Mouse (Mus musculus): ENCODE data around the gene Trip6.

Gene Trip6

DNA sequence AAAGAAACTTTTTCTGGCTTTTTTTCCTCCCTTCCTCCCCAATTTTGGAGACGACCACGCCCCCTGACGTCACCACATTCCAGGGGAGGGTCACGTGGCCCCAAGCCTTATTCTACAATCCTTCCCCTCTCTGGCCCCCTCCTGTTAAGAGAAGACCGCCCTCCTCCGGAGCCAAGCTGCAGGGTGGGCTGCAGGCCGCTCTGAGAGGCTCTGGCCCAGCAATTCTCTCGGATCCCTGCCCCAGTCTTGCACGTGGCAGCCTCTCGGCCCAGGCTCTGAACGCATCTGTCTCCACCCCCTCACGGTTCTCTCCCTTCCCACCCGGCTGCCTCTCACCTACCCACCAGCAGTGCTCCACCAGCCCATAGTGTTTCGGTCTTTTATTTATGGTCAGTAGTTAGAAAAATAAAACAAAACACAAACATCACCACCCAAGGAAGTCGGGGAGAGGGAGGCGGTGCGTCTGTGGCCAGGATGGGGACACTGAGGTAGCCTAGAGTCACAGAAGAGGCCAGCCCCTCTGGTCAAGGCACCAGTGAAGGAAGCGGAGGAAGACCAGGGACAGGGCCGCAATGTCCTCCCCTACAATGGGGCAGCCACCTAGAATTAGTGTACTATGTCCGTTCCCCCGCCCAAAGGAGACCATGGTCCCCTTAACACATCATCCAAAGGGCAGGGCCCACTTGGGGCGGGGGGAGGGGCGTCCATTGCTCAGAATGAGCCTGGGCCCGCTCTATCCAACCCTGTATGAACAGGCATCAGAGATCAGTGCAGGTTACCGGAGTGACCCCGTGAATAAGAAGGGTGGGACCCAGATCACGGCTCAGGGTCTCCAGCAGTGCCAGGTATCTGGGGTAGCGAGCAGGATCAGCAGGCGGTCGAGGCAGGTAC lies at the start of gene Trip6:
TSS of gene Trip6 (minus strand) at position 212 of the 891 bp plus-strand sequence.
- peak; percentile 99 for DNase-seq (ENCODE audit: low read depth)

DNA sequence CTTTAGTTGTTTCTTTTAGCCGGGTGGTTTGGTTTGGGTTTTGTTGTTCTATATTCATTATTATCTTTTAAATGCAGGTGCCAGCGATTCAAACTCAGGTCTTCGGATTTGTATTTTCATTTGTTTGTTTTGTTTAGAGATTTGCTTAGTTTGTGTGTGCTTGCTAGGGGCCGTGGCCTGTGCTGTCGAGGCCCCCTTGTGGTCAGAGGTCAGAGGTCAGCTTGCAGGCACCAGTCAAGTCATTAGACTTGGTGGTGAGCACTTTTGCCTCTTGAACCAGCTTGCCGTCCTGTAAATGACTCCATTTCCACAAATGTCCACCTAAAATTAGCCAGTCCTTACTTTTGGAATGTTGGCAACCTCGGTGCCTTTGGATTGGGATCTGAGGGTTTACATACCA lies 44.2 kb upstream of the Trip6 start:
- DNase-seq (ENCODE audit: low read depth) = no peak

DNA sequence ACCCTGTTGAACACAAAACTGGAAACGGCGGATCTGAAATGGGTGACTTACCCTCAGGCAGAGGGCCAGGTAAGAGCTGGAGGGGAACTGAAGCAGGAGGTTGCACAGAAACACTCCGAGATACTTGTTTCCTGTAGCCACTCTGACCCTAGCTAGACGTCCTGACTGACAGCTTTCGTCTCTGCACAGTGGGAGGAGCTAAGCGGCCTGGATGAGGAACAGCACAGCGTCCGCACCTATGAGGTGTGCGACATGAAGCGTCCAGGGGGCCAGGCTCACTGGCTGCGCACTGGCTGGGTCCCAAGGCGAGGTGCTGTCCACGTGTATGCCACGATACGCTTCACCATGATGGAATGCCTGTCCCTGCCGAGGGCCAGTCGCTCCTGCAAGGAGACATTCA lies 39.9 kb upstream of the Trip6 start:
- DNase-seq (ENCODE audit: low read depth) = no peak

DNA sequence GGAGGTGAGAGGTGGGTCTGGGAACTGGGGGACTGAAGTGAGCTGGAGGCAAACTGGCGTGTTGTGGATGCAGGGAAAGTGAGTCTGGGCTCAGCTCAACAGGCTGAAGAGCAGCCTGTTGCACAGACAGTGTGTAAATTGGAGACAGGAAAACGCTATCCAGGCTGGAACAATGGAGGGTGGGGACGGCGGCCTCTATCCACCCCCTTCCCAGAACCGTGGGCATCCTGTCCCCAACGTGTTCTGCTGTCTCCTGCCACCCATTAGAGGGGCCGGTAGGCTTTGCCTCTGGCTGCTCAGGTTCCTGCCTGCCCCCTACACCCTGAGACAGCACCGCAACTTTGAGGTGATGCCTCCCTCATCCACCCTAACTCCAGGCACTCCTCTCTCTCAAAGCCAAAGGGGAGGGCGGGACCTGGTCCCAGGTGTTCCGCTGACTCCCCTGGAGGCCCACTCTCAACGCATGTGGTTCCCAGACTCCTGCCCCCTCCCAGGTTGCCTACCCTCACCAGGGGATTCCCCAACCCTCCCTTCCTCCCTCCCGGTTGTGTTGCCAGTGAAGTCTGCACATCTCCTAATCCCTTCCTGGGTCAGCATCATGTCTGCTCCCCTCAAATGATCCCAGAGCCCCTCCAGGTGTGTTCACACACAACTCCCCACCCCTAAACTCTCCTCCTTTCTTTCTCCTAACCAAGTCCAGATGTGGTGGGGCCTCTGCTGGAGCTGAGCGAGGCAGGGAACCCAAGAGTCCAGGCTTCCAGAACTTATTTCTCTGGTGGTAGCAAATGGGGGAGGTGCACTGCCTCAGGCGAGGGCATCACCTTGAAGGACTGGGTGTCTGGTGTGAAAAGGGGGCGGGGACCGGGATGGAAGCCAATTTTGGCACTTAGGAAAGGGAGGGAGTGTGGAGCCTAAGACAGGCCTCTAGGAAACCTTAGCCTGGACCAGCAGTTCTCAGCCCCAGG lies 38.1 kb upstream of the Trip6 start:
- peak; percentile 52 for DNase-seq (ENCODE audit: low read depth)

DNA sequence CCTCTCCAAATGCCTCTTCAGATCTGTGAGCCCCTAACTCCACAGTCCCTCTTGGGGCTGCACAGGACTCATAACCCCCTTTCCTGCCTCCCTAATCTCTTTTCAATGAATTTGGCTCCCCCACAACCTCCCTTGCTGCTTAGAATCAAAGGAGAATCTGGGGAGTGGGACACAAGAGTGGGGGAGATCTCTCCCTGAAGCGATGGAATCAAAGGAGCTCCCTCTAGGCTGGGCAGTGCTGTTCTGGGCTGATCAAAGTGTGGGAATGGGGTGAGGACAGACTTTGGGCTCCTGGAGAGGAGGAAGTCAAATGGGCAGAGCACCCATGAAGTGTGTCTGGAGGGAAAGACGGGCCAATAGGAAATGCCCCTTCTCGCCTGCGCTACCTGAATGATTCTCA lies 37.2 kb upstream of the Trip6 start:
- DNase-seq (ENCODE audit: low read depth) = peak; percentile 25

DNA sequence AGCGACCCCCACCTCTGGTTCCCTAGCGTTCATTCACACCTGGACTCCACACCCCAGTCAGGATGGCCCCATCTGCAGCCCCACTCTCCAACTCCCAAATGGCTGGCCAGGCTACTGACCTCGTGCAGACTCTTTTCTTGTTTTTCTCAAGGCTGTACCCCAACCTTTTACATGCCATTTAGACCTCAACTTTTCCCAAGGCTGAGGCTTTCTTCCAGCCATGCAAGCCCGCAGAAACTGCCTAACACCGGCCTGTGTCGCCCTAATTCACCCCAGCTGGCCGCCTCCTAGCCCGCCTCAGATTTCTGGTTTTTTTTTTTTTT lies 36.8 kb upstream of the Trip6 start:
- peak; percentile 49 for DNase-seq (ENCODE audit: low read depth)

DNA sequence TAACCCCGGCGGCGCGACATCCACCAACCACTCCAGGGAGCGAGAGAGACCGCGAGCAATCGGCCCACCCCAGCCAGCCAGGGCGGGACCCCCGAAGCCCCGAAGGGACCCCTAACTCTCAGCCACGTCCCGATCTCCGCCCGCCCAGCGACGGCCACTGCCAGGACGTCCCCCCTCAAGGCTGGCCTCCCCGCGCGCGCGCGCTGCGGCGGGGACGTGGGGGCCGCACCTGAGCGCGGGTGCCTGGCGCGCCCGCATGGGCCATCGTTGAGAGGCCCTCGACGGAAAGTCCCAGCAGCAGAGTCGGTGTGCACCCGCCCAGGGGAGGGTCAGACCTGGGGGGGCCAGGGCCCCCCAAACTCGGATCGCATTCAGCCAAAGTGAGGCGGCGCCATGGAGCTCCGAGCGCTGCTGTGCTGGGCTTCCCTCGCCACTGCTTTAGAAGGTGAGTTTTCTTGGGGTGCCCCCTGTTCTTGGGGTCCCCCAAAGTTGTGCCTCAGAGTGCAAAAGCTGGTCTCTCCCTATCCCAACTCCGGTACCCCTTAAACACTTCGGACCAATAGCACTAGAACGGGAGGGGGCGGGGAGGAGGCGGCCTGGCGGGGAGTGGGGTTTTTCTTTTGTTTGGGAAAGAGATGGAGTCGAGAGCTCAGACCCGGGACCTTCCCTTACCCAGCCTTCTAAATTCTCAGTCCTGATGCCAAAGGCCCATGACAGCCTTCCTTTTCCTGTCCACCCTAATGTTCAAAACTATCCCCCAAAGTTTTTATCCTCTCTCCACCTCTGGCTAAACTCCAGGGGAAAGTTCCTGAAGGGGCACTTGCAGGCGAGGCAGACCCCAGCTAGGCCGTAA lies 36.2 kb upstream of the Trip6 start:
- peak; percentile 64 for DNase-seq (ENCODE audit: low read depth)

DNA sequence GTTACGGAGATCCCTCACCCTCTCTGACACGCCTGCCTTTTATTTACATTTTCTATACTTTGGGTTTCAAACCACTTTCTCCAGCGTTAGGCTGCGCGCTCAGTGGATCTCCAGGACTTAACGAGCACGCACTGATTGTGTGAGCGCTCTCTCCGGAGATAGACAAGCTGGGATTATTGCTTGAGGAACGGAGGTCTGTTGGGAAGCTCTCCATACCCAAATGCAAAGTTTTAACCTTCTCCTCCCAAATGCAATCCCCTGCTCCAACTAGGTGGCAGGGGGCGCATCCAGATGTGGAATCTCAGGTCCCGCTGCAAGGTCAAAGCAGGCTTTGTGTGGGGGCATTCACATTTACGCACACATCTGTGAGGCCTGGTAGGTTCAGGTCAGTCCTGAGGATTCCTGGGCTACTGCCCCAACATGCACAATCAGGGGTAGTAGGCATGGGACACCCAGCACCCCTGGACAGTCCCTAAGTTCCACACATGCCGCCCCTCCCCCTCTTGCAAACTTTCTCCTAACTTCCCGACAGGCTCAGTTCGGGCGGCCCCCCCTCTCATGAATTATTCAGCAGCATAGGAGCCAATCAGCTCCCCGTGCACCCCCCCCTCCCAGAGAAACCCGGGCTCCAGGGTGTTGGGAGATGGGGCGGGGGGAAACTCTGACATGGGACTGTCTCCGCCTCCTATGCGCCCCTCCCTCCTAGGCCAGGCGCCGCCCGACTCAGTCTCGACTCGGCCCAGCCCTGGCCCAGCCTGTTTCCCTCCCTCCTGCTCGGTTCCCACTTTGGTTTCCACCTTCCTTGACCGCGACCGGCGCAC lies 35.4 kb upstream of the Trip6 start, which contains the start of gene Ephb4:
TSS of gene Ephb4 (plus strand) at position 726 of the 821 bp plus-strand sequence.
- peak; percentile 97 for DNase-seq (ENCODE audit: low read depth)

DNA sequence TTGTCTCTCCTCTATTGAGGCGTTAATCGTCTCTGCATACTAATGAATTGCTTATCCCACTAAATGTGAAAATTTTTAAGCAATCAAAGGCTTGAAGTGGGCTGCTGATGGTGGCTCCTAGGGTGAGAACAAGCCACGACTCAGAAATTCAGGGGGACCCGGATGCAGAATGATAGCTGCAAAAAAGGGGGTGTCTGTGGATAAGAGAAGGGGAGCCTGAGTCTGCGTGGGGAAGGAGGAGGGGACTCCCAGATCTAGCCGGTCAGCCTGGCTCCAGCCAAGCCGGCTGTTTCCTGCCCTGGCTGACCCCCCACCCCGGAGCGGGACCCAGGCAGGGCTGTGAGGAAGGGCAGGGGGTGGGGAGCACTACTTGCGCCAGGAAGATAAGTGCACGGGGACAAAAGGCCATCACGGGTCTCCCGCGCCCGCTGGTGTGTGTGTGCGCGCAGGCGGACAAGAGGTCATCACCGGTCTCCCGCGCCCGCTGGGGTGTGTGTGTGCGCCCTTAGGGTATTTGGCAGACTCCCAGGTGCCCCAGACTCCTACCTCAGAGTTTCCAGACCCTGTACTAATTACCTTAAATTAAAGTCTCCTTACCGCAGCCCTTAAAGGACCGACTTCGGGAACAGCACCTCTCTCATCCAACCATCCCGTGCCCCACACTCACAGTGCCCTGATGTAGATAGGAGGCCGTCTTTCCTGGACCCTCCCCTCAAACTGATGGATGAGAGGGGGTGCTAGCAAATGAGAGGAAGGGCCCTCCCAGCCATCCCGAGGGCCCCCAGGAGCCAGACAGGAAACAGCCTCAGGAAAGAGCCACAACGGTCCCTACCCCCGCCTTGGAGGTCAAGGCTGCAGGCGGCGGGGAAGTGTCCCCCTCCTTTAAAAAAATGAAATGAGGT lies 34.5 kb upstream of the Trip6 start:
- no peak for DNase-seq (ENCODE audit: low read depth)

DNA sequence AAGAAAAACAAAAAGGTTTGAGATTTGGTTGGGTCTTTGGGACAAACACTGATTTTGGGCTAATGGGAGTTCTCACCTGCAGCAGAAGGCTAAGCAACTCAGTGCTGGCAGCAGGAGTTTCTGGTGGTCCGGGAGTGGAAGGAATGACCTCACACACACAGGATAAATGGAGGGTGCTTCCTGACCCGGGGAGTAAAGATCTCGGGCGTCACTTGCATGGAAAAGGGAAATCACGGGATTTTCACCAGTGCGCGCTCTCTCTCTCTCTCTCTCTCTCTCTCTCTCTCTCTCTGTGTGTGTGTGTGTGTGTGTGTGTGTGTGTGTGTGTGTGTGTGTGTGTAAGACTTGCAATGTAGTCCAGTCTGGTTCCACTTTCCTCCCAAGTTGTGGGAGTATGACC lies 33.7 kb upstream of the Trip6 start:
- no peak for DNase-seq (ENCODE audit: low read depth)

DNA sequence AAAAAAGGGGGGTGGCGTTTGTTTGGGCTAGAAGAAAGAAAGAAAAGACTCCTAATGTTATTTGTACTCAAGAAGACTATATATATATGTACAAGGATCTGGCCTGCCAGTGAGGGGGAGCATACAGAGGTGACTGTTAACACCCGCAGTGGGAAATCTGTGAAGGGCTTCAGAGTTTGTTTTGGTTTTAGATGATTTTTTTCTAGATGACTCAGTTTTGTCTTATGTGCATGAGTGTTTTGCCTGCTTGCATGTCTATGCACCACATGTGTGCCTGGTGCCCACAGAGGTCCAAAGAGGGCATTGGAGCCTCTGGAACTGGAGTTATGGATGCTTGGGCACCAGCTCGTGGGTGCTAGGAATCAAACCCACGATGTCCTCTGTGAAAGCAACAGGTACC lies 32.8 kb upstream of the Trip6 start:
- peak; percentile 52 for DNase-seq (ENCODE audit: low read depth)

DNA sequence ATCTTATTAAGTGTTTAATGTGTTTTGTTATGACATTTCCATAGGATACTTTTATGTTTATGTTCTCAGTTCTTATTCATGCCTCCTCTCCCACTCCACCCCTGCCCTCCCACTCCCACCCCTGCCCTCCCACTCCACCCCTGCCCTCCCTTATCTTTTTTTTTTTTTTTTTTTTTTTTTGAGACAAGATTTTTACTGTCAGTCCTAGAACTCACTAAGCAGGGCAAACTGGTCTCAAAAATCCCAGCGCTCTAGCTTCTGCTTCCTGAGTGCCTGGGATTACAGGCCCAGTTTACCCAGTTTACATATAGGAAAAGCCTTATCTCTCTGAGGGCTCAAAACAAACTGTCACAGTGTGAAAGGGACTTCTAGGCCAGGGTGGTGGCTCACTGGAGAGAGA lies 32.2 kb upstream of the Trip6 start:
- DNase-seq (ENCODE audit: low read depth) = no peak

DNA sequence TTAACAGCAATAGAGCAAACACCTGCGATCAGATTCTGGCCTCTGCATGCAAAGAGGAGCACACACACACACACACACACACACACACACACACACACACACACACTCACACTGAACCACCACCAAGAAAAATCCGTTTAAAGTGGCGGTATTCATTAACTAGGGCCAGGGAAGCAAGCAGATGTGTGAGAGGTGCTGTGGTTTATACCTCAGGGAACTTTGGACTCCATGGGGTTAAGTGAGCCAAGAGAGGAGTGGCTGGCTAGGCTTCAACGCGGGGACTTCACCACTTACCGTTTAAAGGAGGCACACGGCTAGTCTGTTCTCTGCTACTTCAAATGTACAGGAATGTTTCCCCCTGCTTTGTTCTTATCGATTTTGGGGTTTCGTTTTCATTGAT lies 31.6 kb upstream of the Trip6 start:
- DNase-seq (ENCODE audit: low read depth) = peak; percentile 38

DNA sequence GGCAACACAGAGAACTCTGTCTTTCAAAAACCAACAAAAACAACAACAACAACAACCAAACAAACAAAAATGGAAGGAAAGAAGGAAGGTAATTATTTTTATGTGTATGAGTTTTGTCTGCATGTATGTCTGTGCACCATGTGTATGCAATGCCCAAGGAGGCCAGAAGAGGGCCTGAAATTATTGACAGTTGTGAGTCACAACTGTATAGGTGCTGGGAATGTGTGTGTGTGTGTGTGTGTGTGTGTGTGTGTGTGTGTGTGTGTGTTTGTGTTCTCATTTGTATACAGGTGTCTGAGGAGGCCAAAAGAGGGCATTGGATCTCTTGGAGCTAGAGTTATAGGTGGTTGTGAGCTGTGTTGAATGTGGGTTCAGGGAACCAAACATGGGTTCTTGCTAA lies 29.7 kb upstream of the Trip6 start:
- no peak for DNase-seq (ENCODE audit: low read depth)

DNA sequence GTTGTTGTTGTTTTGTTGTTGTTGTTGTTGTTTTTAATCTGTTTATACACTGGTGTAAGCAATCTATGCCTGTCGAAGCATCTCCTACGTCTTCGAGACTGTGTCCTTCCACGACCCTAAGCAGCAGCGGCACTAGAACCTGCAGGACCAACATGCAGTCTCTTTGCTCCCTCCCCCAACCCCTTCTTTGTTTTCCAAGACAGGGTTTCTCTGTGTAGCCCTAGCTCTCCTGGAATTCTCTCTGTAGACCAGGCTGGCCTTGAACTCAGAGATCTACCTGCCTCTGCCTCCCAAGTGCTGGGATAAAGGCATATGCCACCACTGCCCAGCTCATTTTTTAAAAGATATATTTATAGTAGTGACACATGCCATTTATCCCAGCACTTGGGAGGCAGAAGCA lies 29.2 kb upstream of the Trip6 start:
- no peak for DNase-seq (ENCODE audit: low read depth)

DNA sequence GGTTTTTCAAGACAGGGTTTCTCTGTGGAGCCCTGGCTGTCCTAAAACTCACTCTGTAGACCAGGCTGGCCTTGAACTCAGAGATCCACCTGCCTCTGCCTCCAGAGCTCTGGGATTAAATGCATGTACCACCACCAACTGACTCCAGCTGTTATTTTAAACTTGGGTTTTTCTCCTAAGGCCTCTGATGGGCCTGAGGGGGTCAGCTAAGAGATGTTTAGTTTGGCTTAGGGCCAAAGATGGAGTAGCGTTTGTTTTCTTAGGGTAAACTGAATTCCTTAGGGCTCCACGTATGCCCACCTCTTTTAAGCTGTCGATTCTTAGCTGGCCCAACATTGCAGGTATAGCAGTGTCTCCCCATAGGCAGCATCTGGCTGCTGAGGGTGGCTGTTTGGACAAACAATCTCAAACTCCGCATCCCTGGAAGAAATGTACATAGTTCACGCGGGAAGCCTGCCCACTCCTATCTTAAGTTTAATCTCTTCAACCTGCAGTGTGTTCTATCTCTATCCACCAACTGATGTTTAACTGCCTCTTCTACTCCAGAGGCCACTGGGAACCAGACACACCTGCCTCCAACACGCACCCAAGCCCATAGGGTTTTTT lies 28.3 kb upstream of the Trip6 start:
- DNase-seq (ENCODE audit: low read depth) = no peak

DNA sequence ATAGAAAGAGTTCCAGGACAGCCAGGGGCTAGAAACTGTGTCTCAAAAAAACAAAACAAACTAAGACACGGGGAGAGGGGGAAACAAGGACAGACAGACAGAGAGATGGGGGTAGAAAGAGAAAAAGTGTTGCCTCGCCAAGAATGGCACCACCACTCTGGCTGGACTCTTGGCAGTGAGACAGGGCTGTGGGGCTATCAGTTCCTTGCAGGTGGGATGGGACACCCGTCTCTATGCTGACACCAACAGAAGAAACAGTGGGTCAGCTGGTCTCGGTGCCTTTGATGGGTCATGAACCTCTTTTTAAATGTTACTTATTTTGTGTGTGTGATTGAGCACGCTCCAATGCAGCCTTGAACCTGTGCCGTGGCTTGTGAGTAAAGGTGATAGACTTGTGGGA lies 26.0 kb upstream of the Trip6 start:
- DNase-seq (ENCODE audit: low read depth) = no peak

DNA sequence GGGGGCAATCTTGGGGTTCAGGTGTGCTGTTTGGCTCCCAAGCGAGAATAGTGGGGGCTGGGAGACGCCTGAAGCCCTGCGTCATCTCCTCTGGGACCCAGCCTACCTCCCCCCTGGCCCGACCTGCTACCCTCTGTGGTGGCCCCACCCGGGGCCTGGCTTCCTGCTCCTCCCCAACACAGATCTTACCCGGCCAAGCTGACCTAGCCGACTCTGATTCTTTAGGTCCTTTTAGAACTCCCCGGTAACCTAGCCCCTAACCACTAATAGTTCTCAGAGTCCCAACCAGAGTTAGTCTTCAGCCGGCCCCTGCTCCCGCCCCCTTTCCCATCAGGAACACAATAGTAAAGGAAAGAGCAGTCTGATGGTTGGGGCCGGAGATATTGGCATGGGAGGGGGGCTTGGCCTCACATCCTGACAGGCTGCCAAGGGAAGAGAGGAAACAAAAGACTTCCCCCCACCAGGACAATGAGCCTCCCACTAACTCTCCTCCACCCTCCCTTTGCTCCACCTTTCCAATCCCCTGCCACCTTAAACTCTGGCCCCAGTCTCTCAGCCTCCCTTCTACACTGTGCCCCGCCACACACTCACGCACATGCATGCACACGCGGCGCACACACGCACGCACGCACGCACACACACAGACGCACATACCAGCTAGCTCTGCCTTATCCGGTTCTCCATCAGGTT lies 25.2 kb upstream of the Trip6 start:
- peak; percentile 65 for DNase-seq (ENCODE audit: low read depth)

DNA sequence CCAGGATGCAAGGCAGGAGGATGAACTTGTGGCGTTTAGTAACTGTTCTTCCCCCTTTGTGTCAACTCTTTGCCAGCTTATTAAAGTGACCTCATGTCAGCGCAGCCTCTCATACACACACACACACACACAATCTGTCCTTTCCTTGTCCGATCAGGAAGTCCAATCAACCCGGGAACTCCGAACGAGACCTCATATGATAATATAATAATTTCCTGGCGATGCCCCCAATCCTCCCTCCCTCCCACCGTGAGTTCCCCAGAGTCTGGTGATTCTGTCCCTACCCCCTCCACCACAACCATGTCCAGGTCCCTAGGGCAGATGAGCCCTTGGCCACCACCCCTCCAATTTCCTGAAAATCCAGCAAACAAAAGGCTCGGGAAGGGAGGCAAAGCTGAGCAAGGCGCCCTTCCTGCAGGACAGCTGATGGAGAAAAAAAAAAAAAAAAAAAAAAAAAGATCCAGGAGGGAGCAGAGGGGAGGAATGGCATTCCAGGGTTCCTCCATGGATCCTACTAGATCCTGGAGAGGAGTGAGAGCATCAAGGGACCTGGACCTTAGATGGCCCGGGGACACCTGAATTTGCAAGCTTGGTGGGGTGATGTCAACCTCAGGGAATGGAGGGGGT lies 24.6 kb upstream of the Trip6 start:
- DNase-seq (ENCODE audit: low read depth) = no peak

All from NIH3T3 (cell line).